Mouse (Mus musculus) kidney, postnatal 14 days (tissue): Measurements from ENCODE around the gene Fryl.
A peak's percentile ranks its signal among the peaks of the same experiment; 100 is the strongest.
"Not testable (repeated sequence)": the region's sequence is repeated elsewhere in the genome, so short reads cannot be mapped to it uniquely, and the experiment has no call there.

Source experiments
- DNase-seq: peaks from one replicate; pipeline ENCODE4 v3.0.0; 2022; ENCODE audit warnings: mixed read lengths

Gene Fryl

GRCm38 (mm10) chr5:73089158-73089557 is 167.3 kb downstream of the Fryl start:
- no peak for DNase-seq

DNA sequence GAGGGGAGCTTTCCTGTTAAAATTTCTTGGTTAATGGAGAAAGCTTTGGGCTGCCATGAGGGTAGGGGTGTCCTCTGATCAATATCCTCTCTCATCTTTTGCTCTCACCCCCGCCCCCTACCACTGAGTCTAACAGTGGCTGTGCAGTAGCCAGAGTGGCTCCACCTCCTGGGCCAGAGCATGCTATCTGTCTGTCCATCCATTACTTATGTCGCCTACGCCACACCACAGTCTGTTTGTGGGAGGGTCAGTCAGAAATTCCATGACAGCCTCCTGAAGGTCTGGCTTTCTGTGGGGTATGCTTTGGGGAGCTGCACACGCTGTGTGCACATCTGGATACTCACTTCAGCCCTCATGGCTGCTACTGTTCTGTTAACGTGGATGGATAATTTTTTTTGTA is 174.9 kb downstream of the Fryl start:
- DNase-seq: no peak

GRCm38 (mm10) chr5:73079801-73080200 is 176.6 kb downstream of the Fryl start:
- no peak for DNase-seq

GRCm38 (mm10) chr5:73071319-73071718 is 185.1 kb downstream of the Fryl start:
- peak; percentile 79 for DNase-seq

- DNase-seq: no peak
Observed at GRCm38 (mm10) chr5:73066946-73067345, 189.5 kb downstream of the Fryl start.

- no peak for DNase-seq
Observed at GRCm38 (mm10) chr5:73063768-73064669, 192.4 kb downstream of the Fryl start.

DNA sequence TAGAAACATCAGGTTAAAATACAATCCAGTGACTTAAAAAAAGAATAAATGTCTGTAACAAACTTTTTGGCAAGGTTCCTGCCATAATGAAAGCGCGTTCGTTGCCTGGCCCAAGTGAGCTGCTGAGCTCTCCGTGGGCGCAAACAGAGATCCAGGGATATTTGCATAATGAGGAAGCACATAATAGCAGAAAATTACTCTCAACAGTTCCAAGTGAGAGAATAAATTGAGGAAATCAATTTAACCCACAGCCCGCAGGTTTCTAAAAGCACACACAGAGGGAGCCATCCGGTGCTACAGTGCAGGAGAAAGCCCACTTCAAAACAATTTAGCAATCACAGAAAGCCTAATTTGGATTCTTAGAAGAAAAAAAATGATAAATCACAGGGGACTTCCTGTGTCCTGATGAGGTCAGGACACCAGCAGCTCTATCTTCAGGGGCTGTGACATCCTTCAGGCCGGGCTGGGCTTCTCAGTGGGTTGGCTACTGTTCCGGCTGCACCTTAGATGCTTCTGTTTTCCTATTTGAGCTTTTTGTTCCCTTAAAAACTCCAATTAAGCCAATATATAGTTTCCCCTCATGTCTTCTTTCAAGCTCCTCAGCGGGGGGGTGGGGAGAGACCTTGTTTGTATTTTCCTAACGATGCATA is 194.8 kb downstream of the Fryl start:
- no peak for DNase-seq

GRCm38 (mm10) chr5:73056937-73057336 is 199.5 kb downstream of the Fryl start:
- DNase-seq: no peak

DNA sequence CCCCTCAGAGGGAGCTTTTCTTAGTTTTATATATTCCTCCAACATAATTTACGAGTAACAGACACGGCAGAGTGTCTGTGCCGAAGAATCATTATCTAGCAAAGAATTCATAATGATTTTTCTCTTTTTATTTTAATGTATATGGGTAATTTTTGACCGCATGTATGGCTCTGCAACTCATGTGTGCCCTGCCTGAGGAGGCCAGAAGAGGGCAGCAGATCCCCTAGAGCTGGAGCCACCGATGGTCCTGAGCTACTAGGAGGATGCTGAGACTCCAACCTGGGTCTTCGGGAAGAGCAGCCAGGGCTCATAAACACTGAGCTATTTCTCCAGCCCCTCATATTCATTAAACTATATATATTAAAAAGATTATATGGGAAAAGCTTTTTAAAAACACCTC is 200.0 kb downstream of the Fryl start:
- DNase-seq: no peak

- DNase-seq: no peak
Observed at GRCm38 (mm10) chr5:73053933-73054332, 202.5 kb downstream of the Fryl start.

DNA sequence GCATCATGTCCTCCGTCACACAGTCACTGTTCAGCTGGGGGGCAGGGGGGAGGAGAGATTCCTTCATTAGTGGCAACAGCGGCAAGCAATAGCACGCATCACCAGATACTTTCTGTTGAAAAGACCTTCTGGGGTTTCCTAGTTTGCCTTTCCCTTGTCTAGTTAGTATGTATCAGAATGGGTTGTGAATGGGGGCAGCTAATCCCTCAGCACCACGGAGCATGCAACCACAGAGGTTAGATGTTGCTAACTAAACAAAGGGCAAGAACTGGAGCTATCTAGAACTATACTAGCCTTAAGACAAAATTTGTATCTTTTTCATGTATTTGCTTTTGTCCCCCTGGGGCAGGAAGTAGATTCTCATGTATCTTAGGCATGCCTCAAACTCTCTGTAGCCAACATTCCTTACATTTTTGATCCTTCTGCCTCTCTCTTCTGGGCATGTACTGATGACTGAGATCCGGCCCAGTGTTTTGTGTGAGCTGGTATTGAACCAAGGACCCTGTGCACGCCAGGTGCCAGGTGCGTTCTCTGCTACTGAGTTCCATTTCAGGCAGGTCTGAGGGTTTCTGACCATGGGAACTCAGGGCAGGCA is 208.7 kb downstream of the Fryl start:
- no peak for DNase-seq

- no peak for DNase-seq
Observed at GRCm38 (mm10) chr5:73044055-73044454, 212.4 kb downstream of the Fryl start.

DNA sequence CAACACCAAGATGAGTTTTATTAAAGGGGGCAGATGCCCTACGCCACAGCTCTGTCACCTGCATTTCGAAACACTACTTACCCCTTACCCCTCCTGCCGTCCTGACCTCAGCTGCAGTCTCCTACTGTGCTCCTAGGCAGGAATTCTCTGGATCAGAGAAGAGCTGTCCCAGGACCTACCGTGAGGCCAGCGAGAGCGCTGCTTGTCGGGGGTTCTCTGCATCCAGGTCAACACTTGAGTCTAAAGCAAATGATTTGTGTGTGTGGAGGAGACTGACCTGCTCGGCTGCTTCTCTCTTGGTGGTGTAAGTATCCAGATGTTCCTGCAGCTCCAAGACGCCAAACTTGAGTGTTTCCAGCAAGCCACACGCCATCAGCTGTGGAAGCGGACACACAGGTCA is 223.9 kb downstream of the Fryl start:
- DNase-seq: no peak

DNA sequence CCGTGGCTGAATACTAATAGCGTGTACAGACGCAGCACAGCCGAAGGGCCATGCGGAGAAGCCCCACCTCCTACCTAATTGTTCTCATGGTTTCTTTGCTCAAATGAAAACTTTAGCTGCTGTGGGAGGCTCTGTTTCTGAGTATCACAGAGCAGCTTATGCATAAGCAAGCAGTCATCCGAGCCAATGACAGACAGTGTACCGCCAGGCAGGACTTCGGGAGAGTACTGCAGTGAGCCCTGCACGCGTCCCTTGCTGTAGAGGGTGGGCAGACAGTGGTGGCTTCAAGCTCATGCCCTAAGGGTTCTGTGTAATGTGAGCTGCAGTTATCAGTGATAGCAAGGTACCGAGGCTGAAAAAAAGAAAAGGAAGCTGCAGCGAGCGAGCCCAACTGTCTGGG is 227.8 kb downstream of the Fryl start:
- no peak for DNase-seq

GRCm38 (mm10) chr5:73023801-73024200 is 232.6 kb downstream of the Fryl start:
- DNase-seq: no peak

- no peak for DNase-seq
Observed at GRCm38 (mm10) chr5:73014745-73015144, 241.7 kb downstream of the Fryl start.

DNA sequence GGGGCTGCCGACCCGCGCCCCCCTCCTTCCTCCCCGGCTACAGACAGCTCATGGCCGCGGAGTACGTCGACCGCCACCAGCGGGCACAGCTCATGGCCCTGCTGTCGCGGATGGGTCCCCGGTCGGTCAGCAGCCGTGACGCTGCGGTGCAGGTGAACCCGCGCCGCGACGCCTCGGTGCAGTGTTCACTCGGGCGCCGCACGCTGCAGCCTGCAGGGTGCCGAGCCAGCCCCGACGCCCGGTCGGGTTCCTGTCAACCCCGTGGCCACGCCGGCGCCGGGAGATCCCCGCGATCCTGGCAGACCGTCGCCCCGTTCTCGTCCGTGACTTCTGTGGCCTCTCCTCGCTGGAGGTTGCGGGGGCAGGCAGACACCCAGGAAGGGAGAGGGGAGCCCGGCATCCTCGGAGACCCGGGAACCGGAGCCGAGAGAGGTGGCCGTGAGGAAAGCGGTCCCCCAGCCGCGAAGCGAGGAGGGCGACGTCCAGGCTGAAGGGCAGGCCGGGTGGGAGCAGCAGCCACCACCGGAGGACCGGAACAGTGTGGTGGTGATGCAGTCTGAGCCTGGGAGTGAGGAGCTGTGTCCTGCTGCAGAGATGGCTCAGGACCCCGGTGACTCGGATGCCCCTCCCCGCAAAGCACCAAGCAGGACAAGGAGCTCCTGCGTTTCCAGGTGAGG is 242.7 kb downstream of the Fryl start:
- DNase-seq: not testable (repeated sequence)

DNA sequence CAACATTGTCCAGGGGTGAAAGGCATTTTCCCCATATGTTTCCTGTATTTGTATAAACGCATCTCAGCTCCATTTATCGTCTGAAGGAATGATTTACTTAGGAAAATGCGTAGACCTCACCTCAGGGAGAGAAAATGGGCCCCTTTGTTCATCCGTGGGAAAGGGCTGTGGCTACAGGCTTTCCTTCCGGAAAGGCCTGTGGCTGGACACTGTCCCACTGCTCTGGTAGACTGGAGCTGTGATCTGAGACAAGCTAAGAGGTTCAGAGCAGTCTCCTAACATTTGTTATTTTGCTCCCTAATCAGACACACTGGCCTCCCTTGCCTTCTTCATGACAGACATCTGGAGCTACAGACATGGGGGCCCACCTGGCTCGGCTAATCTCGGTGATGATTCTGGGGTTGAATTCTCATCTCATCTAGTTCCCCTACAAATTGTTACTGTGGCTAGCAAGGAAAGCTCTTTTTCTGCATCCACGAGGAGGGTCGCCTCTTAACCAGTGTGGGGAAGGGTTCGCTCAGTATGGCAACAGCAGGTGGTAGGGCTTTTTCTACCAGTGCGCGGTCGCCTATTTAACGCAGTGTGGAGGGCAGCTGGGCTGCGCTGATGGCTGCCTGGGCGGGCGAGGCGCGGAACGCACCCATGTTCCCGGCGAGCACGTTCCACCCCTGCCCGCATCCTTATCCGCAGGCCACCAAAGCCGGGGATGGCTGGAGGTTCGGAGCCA is 243.4 kb downstream of the Fryl start:
- not testable (repeated sequence) for DNase-seq

GRCm38 (mm10) chr5:73011806-73012205 is 244.6 kb downstream of the Fryl start:
- not testable (repeated sequence) for DNase-seq

- not testable (repeated sequence) for DNase-seq
Observed at GRCm38 (mm10) chr5:73008230-73008629, 248.2 kb downstream of the Fryl start.

GRCm38 (mm10) chr5:73007582-73007959 is 248.8 kb downstream of the Fryl start:
- DNase-seq: no peak

DNA sequence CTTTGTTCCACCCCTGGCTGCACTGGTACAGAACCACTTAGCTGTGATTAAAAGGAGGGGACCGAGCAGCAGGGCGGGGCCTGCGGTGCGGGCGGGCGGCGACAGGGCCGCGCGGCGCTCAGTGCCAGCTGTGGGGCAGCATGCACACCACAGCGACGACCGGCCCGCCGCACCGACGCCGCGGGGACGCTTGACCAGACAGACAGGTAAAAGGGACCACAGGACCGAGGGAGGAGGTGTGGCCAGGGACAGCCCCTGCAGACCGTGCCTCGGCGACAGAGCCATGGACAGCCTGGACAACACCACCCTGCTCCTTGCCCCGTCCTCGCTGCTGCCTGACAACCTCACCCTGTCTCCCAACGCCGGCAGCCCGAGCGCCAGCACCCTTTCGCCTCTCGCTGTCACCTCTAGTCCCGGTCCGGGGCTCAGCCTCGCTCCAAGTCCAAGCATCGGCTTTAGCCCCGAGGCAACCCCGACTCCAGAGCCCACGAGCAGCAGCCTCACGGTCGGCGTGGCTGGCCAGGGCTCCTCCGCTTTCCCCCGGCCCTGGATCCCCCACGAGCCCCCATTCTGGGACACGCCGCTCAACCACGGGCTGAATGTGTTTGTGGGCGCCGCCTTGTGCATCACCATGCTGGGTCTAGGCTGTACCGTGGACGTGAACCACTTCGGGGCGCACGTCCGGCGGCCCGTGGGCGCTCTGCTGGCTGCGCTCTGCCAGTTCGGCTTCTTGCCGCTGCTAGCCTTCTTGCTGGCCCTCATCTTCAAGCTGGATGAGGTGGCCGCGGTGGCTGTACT is 249.4 kb downstream of the Fryl start, which contains the start of gene Slc10a4:
Gene Slc10a4, plus strand, starts transcription at position 100 of the 798 bp plus-strand sequence.
- peak; percentile 26 for DNase-seq
